Mouse (Mus musculus): ENCODE measurements around the gene Arhgef6. TPM values are rescaled to one million over a fixed set of nuclear protein-coding genes. Genes with fewer than 3 reads are reported as not detected.

The Arhgef6 gene
- total RNA-seq, 2 experiments from 2014 or later: 5.9 to 6.4 TPM

DNA sequence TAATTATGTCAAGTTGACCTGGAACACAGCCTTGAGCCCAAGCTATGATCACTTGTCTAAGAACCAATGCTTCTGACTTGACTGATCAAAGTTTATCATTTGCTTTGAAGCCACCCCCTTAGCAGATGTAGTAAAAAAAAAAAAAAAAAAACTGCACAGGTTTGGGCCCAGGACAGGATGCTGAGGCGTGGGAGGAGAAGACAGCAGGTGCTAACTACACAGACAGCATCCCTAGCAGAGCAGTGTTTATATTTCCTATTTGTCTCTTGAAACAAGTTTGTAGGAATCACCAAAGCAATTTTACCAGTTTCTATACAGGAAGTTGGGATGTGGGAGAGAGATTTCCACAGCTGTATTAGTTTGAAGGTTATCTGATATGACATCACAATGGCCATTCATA is 127.9 kb downstream of the Arhgef6 start:
- DNase-seq: no peak

DNA sequence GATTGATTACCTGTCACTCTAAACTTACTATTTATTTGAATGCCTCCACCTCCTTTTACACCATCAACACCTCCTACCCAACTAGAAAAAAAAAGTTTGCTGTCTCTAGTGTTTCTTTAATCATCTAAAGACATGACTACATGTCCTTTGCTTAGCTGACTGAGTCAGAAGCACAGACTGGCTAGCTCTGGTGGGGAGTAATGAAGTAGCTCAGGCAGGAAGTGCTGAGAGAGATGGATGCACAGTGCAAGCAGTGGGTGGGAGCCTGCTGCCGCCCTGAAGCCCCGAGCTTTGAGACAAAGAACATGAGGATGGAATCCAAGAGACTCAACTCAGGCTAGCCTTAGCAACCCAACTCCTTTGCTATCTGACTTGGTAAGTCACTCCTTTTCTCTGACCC is 138.1 kb downstream of the Arhgef6 start:
- intact Hi-C loops (cut with DNase I): no loop called here
- DNase-seq: no peak

More for the DNA sequence above, 127.9 kb downstream of the Arhgef6 start:
- intact Hi-C loops (cut with DNase I): no loop called here

DNA sequence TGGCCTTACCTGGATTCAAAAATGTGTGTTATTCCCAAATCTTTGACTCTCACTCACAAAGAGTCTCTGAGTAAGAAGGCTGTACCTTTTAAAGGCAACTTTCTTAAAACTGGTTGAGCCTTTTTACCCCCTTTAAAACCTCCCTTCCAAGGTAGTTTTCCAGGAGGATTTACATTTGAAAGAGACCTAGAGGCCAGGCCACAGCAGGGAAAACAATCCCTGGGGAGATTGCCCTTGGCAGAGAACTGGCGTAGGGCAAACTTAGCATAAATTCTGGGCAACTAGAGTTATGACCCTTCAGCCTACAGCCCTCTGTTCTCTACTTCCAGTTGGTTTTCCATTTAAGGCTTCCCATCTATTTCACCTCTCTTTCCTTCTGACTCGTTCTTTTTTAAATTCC is 140.5 kb downstream of the Arhgef6 start:
- intact Hi-C loops (cut with DNase I): no loop called here
- no peak for DNase-seq

GRCm38 (mm10) chrX:57196319-57196718 is 142.2 kb downstream of the Arhgef6 start:
- no peak for DNase-seq

GRCm38 (mm10) chrX:57189335-57189734 is 149.2 kb downstream of the Arhgef6 start:
- no peak for DNase-seq
- intact Hi-C loops (cut with DNase I): no loop called here

More at GRCm38 (mm10) chrX:57196319-57196718, 142.2 kb downstream of the Arhgef6 start:
- intact Hi-C loops (cut with DNase I): no loop called here

GRCm38 (mm10) chrX:57187301-57187700 is 151.2 kb downstream of the Arhgef6 start:
- intact Hi-C loops (cut with DNase I): no loop called here
- DNase-seq: no peak

DNA sequence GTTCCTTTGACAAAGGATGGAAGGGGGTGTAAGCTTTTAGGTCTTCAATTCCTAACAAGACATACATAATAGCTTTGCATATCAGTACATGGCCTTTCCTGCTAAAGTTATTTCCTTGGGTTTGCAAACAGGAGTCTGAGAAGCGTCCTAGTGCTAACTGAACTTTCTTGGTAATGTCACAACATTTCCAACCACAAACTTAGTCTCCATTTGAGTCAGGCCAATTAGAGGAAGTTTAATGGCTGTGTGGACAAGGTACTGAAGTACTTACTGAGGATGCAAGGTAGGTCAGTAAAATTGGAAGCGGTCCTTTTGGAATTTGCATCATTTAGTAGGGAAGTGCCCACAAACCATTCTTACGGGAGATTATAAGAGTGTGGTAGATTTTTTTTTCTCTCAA is 155.2 kb downstream of the Arhgef6 start:
- intact Hi-C loops (cut with DNase I): no loop called here
- no peak for DNase-seq

- DNase-seq: no peak
- intact Hi-C loops (cut with DNase I): no loop called here
Measured at GRCm38 (mm10) chrX:57182470-57182869, 156.1 kb downstream of the Arhgef6 start.

Other genes starting within 250 kb of the Arhgef6 start
- not detected for gene Cd40lg, start 126.6 kb downstream of the Arhgef6 start, total RNA-seq (2021)
- gene Rbmx, start 54.3 kb upstream of the Arhgef6 start, total RNA-seq (2021): 100 to 1,000 TPM; 133 to 137 TPM
- not detected for gene Gm364, start 70.4 kb upstream of the Arhgef6 start, total RNA-seq (2021)
- gene Gpr101, start 165.0 kb upstream of the Arhgef6 start, total RNA-seq (2021): under 1 TPM; 0.38 to 0.97 TPM

Data from left cerebral cortex, postnatal 4 days (tissue).